Mouse (Mus musculus) erythroblast, embryonic 14.5 days (primary cell): ENCODE data around the gene Adssl1.

Source experiments
- GATA1 ChIP-seq: IDR thresholded peaks from 2 replicates; pipeline ENCODE4 v1.6.1; 2012; ENCODE audit warnings: low read length, inconsistent platforms, mixed read lengths
- TAL1 ChIP-seq: IDR thresholded peaks from 3 replicates; pipeline ENCODE4 v1.6.1; 2012; ENCODE audit warnings: low read length, inconsistent platforms, mixed read lengths

DNA sequence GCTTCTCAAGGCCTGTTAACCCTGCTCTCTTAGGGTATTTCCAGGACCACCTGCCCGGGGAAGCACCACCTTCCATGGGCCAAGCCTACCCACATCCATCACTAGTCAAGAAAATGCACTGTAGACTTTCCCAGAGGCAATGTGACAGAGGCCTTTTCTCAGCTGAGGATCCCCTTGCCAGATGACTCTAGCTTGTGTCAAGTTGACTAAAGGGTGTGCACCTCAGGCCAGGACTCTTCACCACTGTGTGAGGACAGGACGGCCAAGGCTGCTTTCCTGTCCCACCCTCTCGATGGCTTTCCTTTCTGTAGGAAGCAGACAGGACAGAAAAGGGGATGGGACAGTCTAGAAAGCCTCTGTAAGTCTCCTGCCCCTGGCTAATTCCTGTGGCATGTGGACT lies 28.1 kb upstream of the Adssl1 start:
- TF ChIP-seq GATA1 (no peak), TAL1 (no peak)
